Mouse (Mus musculus): ENCODE results near the gene Dcps. TPM values are rescaled to one million over a fixed set of nuclear protein-coding genes. Genes with fewer than 3 reads are reported as not detected.

The Dcps gene
- polyA plus RNA-seq, 1 experiment from 2014 or later: 73.4 TPM

- H3K36me3 ChIP-seq (ENCODE audit: control insufficient read depth, insufficient read depth, low read length): peaks cover 12% of the 10 kb centered on the region; the same call in 1 of the 2 replicates
- H3K4me3 ChIP-seq (ENCODE audit: low read depth, low read length): no peak overlapping the region
- H3K9me3 ChIP-seq (replicated peaks; ENCODE audit: control insufficient read depth, low read length, poor library complexity, severe bottlenecking): no peaks in the 10 kb centered on the region
- no peak overlapping the region for H3K27ac ChIP-seq (ENCODE audit: low read length)
- no peak overlapping the region for H3K4me2 ChIP-seq (ENCODE audit: low read length)
- no peak for ATAC-seq
- H3K4me1 ChIP-seq (ENCODE audit: control insufficient read depth, insufficient read depth, low read length): no peaks in the 10 kb centered on the region
- no peaks in the 10 kb centered on the region for H3K27me3 ChIP-seq (ENCODE audit: control insufficient read depth, insufficient read depth, low read depth, low read length)
- WGBS: 95% methylated on average over 3 of the region's 3 CpGs
- no peak overlapping the region for H3K9ac ChIP-seq (ENCODE audit: low read depth, low read length)
Measured at GRCm38 (mm10) chr9:35128564-35128963, 47.3 kb downstream of the Dcps start.

DNA sequence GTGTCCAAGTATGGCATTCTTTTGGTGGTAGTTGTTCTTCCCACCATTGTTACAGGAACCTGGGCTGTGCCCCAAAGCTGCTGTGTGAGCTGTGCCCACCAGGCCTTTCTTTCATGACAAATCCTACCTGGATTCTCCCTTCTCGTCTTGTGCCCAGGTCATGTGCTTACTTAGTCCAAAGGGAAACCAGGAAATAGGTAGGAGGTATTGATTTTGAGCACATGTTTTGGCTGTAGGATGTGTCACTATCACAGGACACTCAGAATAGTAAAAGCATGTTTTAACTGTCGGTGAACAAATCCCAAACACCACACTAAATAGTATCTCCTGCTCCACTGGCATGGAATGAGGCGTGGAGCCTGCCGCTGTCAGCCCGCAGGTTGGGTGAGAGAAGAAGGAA lies 48.3 kb downstream of the Dcps start:
- 95% methylated on average over 5 of the region's 5 CpGs for WGBS
- ATAC-seq: no peak
- Histone ChIP-seq H3K27me3 (ENCODE audit: control insufficient read depth, insufficient read depth, low read depth, low read length) (no peaks in the 10 kb centered on the region), H3K36me3 (ENCODE audit: control insufficient read depth, insufficient read depth, low read length) (peaks cover 12% of the 10 kb centered on the region; the same call in 1 of the 2 replicates), H3K4me2 (ENCODE audit: low read length) (no peak overlapping the region), H3K4me3 (ENCODE audit: low read depth, low read length) (no peak overlapping the region), H3K9ac (ENCODE audit: low read depth, low read length) (no peak overlapping the region), H3K27ac (ENCODE audit: low read length) (no peak overlapping the region), H3K9me3 (replicated peaks; ENCODE audit: control insufficient read depth, low read length, poor library complexity, severe bottlenecking) (no peaks in the 10 kb centered on the region), H3K4me1 (ENCODE audit: control insufficient read depth, insufficient read depth, low read length) (no peaks in the 10 kb centered on the region)

- Histone ChIP-seq H3K4me3 (ENCODE audit: low read depth, low read length) (no peak overlapping the region), H3K4me1 (ENCODE audit: control insufficient read depth, insufficient read depth, low read length) (no peaks in the 10 kb centered on the region), H3K9ac (ENCODE audit: low read depth, low read length) (no peak overlapping the region), H3K9me3 (replicated peaks; ENCODE audit: control insufficient read depth, low read length, poor library complexity, severe bottlenecking) (no peaks in the 10 kb centered on the region), H3K27me3 (ENCODE audit: control insufficient read depth, insufficient read depth, low read depth, low read length) (no peaks in the 10 kb centered on the region), H3K27ac (ENCODE audit: low read length) (no peak overlapping the region), H3K4me2 (ENCODE audit: low read length) (no peak overlapping the region), H3K36me3 (ENCODE audit: control insufficient read depth, insufficient read depth, low read length) (peaks cover 12% of the 10 kb centered on the region; the same call in 1 of the 2 replicates)
- ATAC-seq: no peak
- 93% methylated on average over 6 of the region's 6 CpGs for whole genome bisulfite sequencing
Measured at GRCm38 (mm10) chr9:35127147-35127546, 48.7 kb downstream of the Dcps start.

- peaks cover 14% of the 10 kb centered on the region; the same call in 1 of the 2 replicates for H3K36me3 ChIP-seq (ENCODE audit: control insufficient read depth, insufficient read depth, low read length)
- no peak overlapping the region for H3K4me3 ChIP-seq (ENCODE audit: low read depth, low read length)
- H3K4me2 ChIP-seq (ENCODE audit: low read length): no peak overlapping the region
- H3K9ac ChIP-seq (ENCODE audit: low read depth, low read length): no peak overlapping the region
- ATAC-seq: no peak
- H3K4me1 ChIP-seq (ENCODE audit: control insufficient read depth, insufficient read depth, low read length): no peaks in the 10 kb centered on the region
- 95% methylated on average over 8 of the region's 8 CpGs for WGBS
- no peaks in the 10 kb centered on the region for H3K27me3 ChIP-seq (ENCODE audit: control insufficient read depth, insufficient read depth, low read depth, low read length)
- H3K27ac ChIP-seq (ENCODE audit: low read length): no peak overlapping the region
- no peaks in the 10 kb centered on the region for H3K9me3 ChIP-seq (replicated peaks; ENCODE audit: control insufficient read depth, low read length, poor library complexity, severe bottlenecking)
Measured at GRCm38 (mm10) chr9:35124678-35124955, 51.2 kb downstream of the Dcps start.

DNA sequence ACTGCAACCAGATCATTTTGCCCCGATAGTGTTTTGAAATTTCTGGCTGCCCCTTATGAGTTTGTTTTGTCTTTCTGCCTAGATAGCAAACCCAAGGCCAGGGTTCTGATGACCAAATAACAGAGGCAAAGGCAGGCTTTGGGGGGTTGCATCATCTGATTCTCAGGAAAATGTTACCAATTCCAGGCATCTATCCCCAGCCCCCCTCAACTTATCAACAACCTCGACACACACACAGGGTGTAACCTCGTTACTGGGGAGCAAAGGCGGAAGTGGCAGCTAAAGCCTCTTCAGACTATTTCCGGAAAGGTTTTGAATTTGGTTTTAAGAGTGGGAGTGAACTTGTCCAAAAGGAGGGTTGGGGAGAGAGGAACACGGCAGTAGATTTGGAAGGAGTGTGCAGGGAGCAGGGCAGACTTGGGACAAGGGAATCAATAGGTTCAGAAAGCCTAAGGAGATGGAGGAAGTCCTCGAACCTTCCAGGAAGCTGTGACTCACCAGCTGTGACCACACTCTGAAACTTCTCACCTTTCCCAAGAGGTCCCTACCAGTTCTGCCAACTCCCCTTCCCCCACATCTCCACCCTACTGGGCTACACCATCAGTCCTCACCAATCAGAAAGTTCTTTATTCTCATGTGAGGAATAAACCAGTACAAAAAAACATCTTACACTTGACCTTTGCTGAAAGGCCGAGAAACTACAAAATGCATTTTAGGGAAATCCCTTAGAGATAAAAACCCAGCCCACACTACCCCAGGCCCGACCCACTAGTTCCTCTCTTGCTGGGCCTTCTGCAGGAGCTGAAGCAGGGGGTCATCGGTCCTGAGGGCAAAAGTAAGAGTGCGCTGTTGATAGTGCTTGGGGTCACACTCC lies 51.8 kb downstream of the Dcps start:
- H3K9ac ChIP-seq (ENCODE audit: low read depth, low read length): no peak overlapping the region
- no peaks in the 10 kb centered on the region for H3K27me3 ChIP-seq (ENCODE audit: control insufficient read depth, insufficient read depth, low read depth, low read length)
- H3K4me1 ChIP-seq (ENCODE audit: control insufficient read depth, insufficient read depth, low read length): no peaks in the 10 kb centered on the region
- H3K9me3 ChIP-seq (replicated peaks; ENCODE audit: control insufficient read depth, low read length, poor library complexity, severe bottlenecking): no peaks in the 10 kb centered on the region
- no peak overlapping the region for H3K27ac ChIP-seq (ENCODE audit: low read length)
- ATAC-seq: no peak
- no peak overlapping the region for H3K4me3 ChIP-seq (ENCODE audit: low read depth, low read length)
- peaks cover 12% of the 10 kb centered on the region; the same call in 1 of the 2 replicates for H3K36me3 ChIP-seq (ENCODE audit: control insufficient read depth, insufficient read depth, low read length)
- 91% methylated on average over 11 of the region's 11 CpGs for WGBS
- H3K4me2 ChIP-seq (ENCODE audit: low read length): no peak overlapping the region

GRCm38 (mm10) chr9:35123456-35123803 lies 52.4 kb downstream of the Dcps start:
- 74% methylated on average over 2 of the region's 2 CpGs for WGBS

DNA sequence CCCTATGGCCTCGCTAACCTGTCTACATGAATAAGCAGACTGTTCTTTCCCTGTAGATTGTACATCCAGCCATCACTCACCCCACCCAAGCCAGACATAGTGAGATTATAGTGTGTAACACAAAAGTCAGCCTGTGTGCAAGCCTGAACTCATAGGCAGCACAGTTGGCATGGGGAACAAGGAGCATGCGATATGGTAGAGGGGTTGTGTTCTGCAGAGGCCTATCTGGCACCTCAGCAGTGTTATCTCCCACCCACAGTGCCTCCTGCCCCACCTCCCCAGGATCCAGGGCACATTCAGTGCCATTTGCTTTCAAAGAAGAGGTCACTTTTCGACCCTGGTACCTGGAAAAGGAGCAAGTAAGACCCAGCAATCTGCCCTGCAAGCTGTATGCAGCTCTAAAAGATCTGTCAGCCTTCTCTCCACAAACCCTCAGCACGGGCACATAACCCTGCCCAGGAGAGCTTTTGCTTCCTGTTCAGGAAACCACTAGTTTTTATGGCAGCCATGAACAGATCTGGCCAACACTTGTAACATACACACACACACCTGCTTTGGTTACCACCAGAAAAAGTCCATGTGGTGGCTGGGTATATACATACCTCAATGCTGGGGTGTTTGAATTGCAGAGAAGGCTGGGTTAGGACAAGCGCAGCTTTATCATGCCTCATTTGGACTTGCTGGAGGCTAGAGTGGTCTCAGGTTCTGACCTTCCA lies 53.2 kb downstream of the Dcps start:
- Histone ChIP-seq H3K4me1 (ENCODE audit: control insufficient read depth, insufficient read depth, low read length) (peaks cover 4% of the 10 kb centered on the region), H3K27me3 (ENCODE audit: control insufficient read depth, insufficient read depth, low read depth, low read length) (no peaks in the 10 kb centered on the region), H3K4me2 (ENCODE audit: low read length) (no peak overlapping the region), H3K9ac (ENCODE audit: low read depth, low read length) (no peak overlapping the region), H3K36me3 (ENCODE audit: control insufficient read depth, insufficient read depth, low read length) (peaks cover 9% of the 10 kb centered on the region; the same call in 1 of the 2 replicates), H3K27ac (ENCODE audit: low read length) (no peak overlapping the region), H3K4me3 (ENCODE audit: low read depth, low read length) (no peak overlapping the region), H3K9me3 (replicated peaks; ENCODE audit: control insufficient read depth, low read length, poor library complexity, severe bottlenecking) (no peaks in the 10 kb centered on the region)
- ATAC-seq: no peak
- 81% methylated on average over 5 of the region's 5 CpGs for WGBS

More at GRCm38 (mm10) chr9:35123456-35123803, 52.4 kb downstream of the Dcps start:
- Histone ChIP-seq H3K27ac (ENCODE audit: low read length) (no peak overlapping the region), H3K4me2 (ENCODE audit: low read length) (no peak overlapping the region), H3K4me3 (ENCODE audit: low read depth, low read length) (no peak overlapping the region), H3K27me3 (ENCODE audit: control insufficient read depth, insufficient read depth, low read depth, low read length) (no peaks in the 10 kb centered on the region), H3K4me1 (ENCODE audit: control insufficient read depth, insufficient read depth, low read length) (no peaks in the 10 kb centered on the region), H3K9ac (ENCODE audit: low read depth, low read length) (no peak overlapping the region), H3K36me3 (ENCODE audit: control insufficient read depth, insufficient read depth, low read length) (peaks cover 9% of the 10 kb centered on the region; the same call in 1 of the 2 replicates), H3K9me3 (replicated peaks; ENCODE audit: control insufficient read depth, low read length, poor library complexity, severe bottlenecking) (no peaks in the 10 kb centered on the region)
- no peak for ATAC-seq

DNA sequence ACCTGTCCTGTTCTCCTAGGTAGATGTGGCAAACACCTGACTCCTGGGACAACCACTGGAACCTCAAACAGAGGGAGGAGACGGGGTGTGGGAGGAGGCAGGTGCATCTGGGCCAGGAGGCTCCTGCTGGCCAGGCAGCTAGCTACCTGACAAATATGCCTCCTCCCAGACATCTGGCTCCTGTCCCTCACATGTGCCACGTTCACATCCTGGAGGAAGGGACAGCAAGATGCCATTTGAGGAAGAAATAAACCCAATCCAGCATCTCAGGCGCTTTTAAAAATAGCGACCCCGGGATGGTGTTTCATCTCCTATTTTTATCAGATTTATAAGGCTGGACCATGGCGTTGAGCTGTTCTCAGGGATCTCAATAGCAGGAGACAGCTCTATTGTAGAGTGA lies 56.7 kb downstream of the Dcps start, which contains the start of gene St3gal4:
TSS of gene St3gal4 (minus strand) at position 101 of the 400 bp plus-strand sequence.
- 86% methylated on average over 6 of the region's 6 CpGs for WGBS
- Histone ChIP-seq H3K4me1 (ENCODE audit: control insufficient read depth, insufficient read depth, low read length) (peaks cover 19% of the 10 kb centered on the region), H3K27me3 (ENCODE audit: control insufficient read depth, insufficient read depth, low read depth, low read length) (no peaks in the 10 kb centered on the region), H3K4me2 (ENCODE audit: low read length) (no peak within 1 kb of the TSS), H3K36me3 (ENCODE audit: control insufficient read depth, insufficient read depth, low read length) (peaks cover 2% of the 10 kb centered on the region; the same call in 1 of the 2 replicates), H3K4me3 (ENCODE audit: low read depth, low read length) (no peak within 1 kb of the TSS), H3K27ac (ENCODE audit: low read length) (no peak within 1 kb of the TSS), H3K9me3 (replicated peaks; ENCODE audit: control insufficient read depth, low read length, poor library complexity, severe bottlenecking) (no peaks in the 10 kb centered on the region), H3K9ac (ENCODE audit: low read depth, low read length) (0 out of 2 replicates have a peak within 1 kb of the TSS, but pooled peaks have one; percentile 14)
- ATAC-seq: no peak

- Histone ChIP-seq H3K27ac (ENCODE audit: low read length) (no peak overlapping the region), H3K9ac (ENCODE audit: low read depth, low read length) (no peak overlapping the region), H3K9me3 (replicated peaks; ENCODE audit: control insufficient read depth, low read length, poor library complexity, severe bottlenecking) (no peaks in the 10 kb centered on the region), H3K27me3 (ENCODE audit: control insufficient read depth, insufficient read depth, low read depth, low read length) (no peaks in the 10 kb centered on the region), H3K4me1 (ENCODE audit: control insufficient read depth, insufficient read depth, low read length) (peaks cover 19% of the 10 kb centered on the region), H3K4me2 (ENCODE audit: low read length) (no peak overlapping the region), H3K4me3 (ENCODE audit: low read depth, low read length) (no peak overlapping the region), H3K36me3 (ENCODE audit: control insufficient read depth, insufficient read depth, low read length) (peaks cover 2% of the 10 kb centered on the region; the same call in 1 of the 2 replicates)
- ATAC-seq: no peak
- 88% methylated on average over 2 of the region's 2 CpGs for WGBS
Measured at GRCm38 (mm10) chr9:35118563-35118962, 57.3 kb downstream of the Dcps start.

Measured in midbrain, embryonic 16.5 days (tissue).